Mouse (Mus musculus) forebrain, postnatal 0 days (tissue): ENCODE data around the gene Ctla2a. TPM values are rescaled to one million over a fixed set of nuclear protein-coding genes. Genes with fewer than 3 reads are reported as not detected.
"Not testable (repeated sequence)": the region's sequence is repeated elsewhere in the genome, so short reads cannot be mapped to it uniquely, and the experiment has no call there.

Experiments
- ATAC-seq: fragments of 200-750 bp; cut with Nextera tagmentation; 2 replicates; pipeline ENCODE4 v1.8.0; 2017; ENCODE audit warnings: mild to moderate bottlenecking, moderate library complexity
- DNase-seq: peaks from one replicate; pipeline ENCODE4 v3.0.0-alpha.2; 2015
- H3K27ac ChIP-seq: fragments of 300-500 bp; sonication (generic); 2 replicates; pipeline ENCODE4 v1.5.1; 2014; ENCODE audit warnings: low read depth, mild to moderate bottlenecking, antibody characterized with exemption, low read length, moderate library complexity, mixed read lengths
- H3K27me3 ChIP-seq: fragments of 300-500 bp; sonication (generic); 2 replicates; pipeline ENCODE4 v1.6.1; 2014; ENCODE audit warnings: mild to moderate bottlenecking, low read length, mixed read lengths; ENCODE audit not compliant: insufficient read depth
- H3K36me3 ChIP-seq: fragments of 300-500 bp; sonication (generic); 2 replicates; pipeline ENCODE4 v1.6.1; 2014; ENCODE audit warnings: mild to moderate bottlenecking, moderate library complexity; ENCODE audit not compliant: insufficient read depth
- H3K4me1 ChIP-seq: fragments of 300-500 bp; sonication (generic); 2 replicates; pipeline ENCODE4 v1.6.1; 2014; ENCODE audit warnings: antibody characterized with exemption; ENCODE audit not compliant: insufficient read depth
- H3K4me2 ChIP-seq: fragments of 300-500 bp; sonication (generic); 2 replicates; pipeline ENCODE4 v1.6.1; 2014; ENCODE audit warnings: low read depth, mild to moderate bottlenecking, moderate library complexity
- H3K4me3 ChIP-seq: fragments of 300-500 bp; sonication (generic); 2 replicates; pipeline ENCODE4 v1.5.1; 2014; ENCODE audit warnings: low read depth, low read length, mixed read lengths
- H3K9ac ChIP-seq: fragments of 300-500 bp; sonication (generic); 2 replicates; pipeline ENCODE4 v1.6.1; 2014; ENCODE audit warnings: mild to moderate bottlenecking
- H3K9me3 ChIP-seq: fragments of 300-500 bp; sonication (generic); 2 replicates; pipeline ENCODE4 v1.6.1; 2016; ENCODE audit warnings: low read length
- CTCF ChIP-seq: sonication (generic); IDR thresholded peaks from 2 replicates; pipeline ENCODE4 v1.5.1; 2016; ENCODE audit warnings: antibody characterized with exemption, control low read depth, low read depth
- WGBS: fragments of 180-500 bp; shearing (Covaris S2); extraction: QIAGEN DNeasy Blood & Tissue Kit; methylation state at CpG from one replicate; pipeline ENCODE4 v1.1.7; 2014; 5-methylcytosine and 5-hydroxymethylcytosine counted together
- polyA plus RNA-seq: library from polyadenylated mRNA; unstranded; fragments of >200 nt; fragmentation: Nextera tagmentation; extraction: Ambion mirVana; gene quantifications from 2 replicates; pipeline ENCODE4 v1.2.1, GENCODE M21; 2015
- total RNA-seq: library from RNA; depleted of rRNA; stranded (reverse); fragments of >200 nt; gene quantifications from 2 replicates; pipeline ENCODE4 v1.2.3, GENCODE M21; 2014; rRNA removed

The Ctla2a gene
- total and polyA plus RNA-seq, 2 experiments from 2014 or later, result 11.7 to 32.7 TPM

GRCm38 (mm10) chr13:60897328-60897727 is 39.1 kb downstream of the Ctla2a start, which contains the start of gene Ctla2b:
TSS of gene Ctla2b (minus strand) at chr13:60897447.
- ATAC-seq, result no peak
- Histone ChIP-seq H3K36me3 (no peaks in the 10 kb centered on the region), H3K4me3 (no peak within 1 kb of the TSS), H3K9ac (no peak within 1 kb of the TSS), H3K27me3 (no peaks in the 10 kb centered on the region), H3K4me1 (no peaks in the 10 kb centered on the region), H3K9me3 (0 out of 2 replicates have a peak, but pooled peaks cover 3% of the 10 kb centered on the region), H3K27ac (no peak within 1 kb of the TSS), H3K4me2 (no peak within 1 kb of the TSS)
- DNase-seq, result no peak
- WGBS, result 83% methylated on average over 3 of the region's 3 CpGs
- TF ChIP-seq CTCF, result no peak

DNA sequence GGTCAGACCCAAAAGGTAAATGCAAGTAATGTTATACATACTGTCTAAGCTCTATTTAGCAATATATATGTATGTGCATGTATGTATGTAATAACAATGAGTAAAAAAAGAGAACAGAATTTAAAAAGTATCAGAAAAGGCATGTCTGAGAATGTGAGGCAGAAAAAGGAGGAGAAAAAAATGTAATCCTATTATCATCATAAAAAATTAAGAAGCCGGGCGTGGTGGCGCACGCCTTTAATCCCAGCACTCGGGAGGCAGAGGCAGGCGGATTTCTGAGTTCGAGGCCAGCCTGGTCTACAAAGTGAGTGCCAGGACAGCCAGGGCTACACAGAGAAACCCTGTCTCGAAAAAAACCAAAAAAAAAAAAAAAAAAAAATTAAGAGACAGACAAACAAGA is 39.6 kb downstream of the Ctla2a start, which contains the start of gene Gm49392:
TSS of gene Gm49392 (minus strand) at position 101 of the 400 bp plus-strand sequence.
- WGBS, result 84% methylated on average over 8 of the region's 8 CpGs
- H3K4me1 ChIP-seq, H3K27ac ChIP-seq, H3K27me3 ChIP-seq, H3K4me3 ChIP-seq, H3K4me2 ChIP-seq, H3K9me3 ChIP-seq, DNase-seq, H3K9ac ChIP-seq, ATAC-seq, H3K36me3 ChIP-seq: not testable (repeated sequence)

GRCm38 (mm10) chr13:60895406-60896160 is 40.8 kb downstream of the Ctla2a start:
- H3K4me3 ChIP-seq, result no peak overlapping the region
- no peak overlapping the region for H3K4me2 ChIP-seq
- ATAC-seq (no peak), DNase-seq (no peak)
- no peaks in the 10 kb centered on the region for H3K27me3 ChIP-seq
- 0 out of 2 replicates have a peak, but pooled peaks cover 3% of the 10 kb centered on the region for H3K9me3 ChIP-seq
- no peaks in the 10 kb centered on the region for H3K36me3 ChIP-seq
- H3K9ac ChIP-seq, result no peak overlapping the region
- H3K27ac ChIP-seq, result no peak overlapping the region
- TF ChIP-seq CTCF, result no peak
- no peaks in the 10 kb centered on the region for H3K4me1 ChIP-seq

GRCm38 (mm10) chr13:60892301-60892700 is 44.1 kb downstream of the Ctla2a start:
- H3K9me3 ChIP-seq, result 0 out of 2 replicates have a peak, but pooled peaks cover 5% of the 10 kb centered on the region
- no peaks in the 10 kb centered on the region for H3K36me3 ChIP-seq
- no peak overlapping the region for H3K4me3 ChIP-seq
- no peak overlapping the region for H3K9ac ChIP-seq
- H3K27ac ChIP-seq, result no peak overlapping the region
- 96% methylated on average over 1 of the region's 1 CpGs for WGBS
- TF ChIP-seq CTCF, result no peak
- H3K4me2 ChIP-seq, result no peak overlapping the region
- no peak for ATAC-seq
- no peaks in the 10 kb centered on the region for H3K4me1 ChIP-seq
- no peaks in the 10 kb centered on the region for H3K27me3 ChIP-seq
- DNase-seq, result no peak

Other genes with a start within 250 kb of the Ctla2a start
- not detected in 2 replicates for gene BC051665, start 150.3 kb downstream of the Ctla2a start, total RNA-seq
- gene BC051665, start 150.3 kb downstream of the Ctla2a start, polyA plus RNA-seq, result not detected in 2 replicates
- gene Ctsll3, start 133.8 kb downstream of the Ctla2a start, total RNA-seq, result not detected in 2 replicates
- not detected in 2 replicates for gene Ctsll3, start 133.8 kb downstream of the Ctla2a start, polyA plus RNA-seq
- 0.15 TPM in 1 of 2 replicates, not detected in the other for gene 4930486L24Rik, start 72.2 kb downstream of the Ctla2a start, total RNA-seq
- gene 4930486L24Rik, start 72.2 kb downstream of the Ctla2a start, polyA plus RNA-seq, result not detected in 2 replicates
- gene Gm49392, start 39.7 kb downstream of the Ctla2a start, total RNA-seq, result not detected in 2 replicates
- not detected in 2 replicates for gene Gm49392, start 39.7 kb downstream of the Ctla2a start, polyA plus RNA-seq
- gene Ctla2b, start 39.2 kb downstream of the Ctla2a start, total RNA-seq, result 2.2 and 3.4 TPM in 2 replicates
- gene Ctla2b, start 39.2 kb downstream of the Ctla2a start, polyA plus RNA-seq, result 0.87 and 2.7 TPM in 2 replicates
- gene Tpbpb, start 31.7 kb downstream of the Ctla2a start, total RNA-seq, result not detected in 2 replicates
- gene Tpbpb, start 31.7 kb downstream of the Ctla2a start, polyA plus RNA-seq, result not detected in 2 replicates
- gene Gm49393, start 1.0 kb downstream of the Ctla2a start, total RNA-seq, result not detected in 2 replicates
- gene Gm49393, start 1.0 kb downstream of the Ctla2a start, polyA plus RNA-seq, result not detected in 2 replicates
- 6.5 and 6.8 TPM in 2 replicates for gene Gm49391, start 54 bp downstream of the Ctla2a start, total RNA-seq
- gene Gm49391, start 54 bp downstream of the Ctla2a start, polyA plus RNA-seq, result 0.69 and 1.2 TPM in 2 replicates
- gene Tpbpa, start 5.4 kb upstream of the Ctla2a start, total RNA-seq, result not detected in 2 replicates
- gene Tpbpa, start 5.4 kb upstream of the Ctla2a start, polyA plus RNA-seq, result not detected in 2 replicates
- gene Ctsj, start 69.3 kb upstream of the Ctla2a start, total RNA-seq, result not detected in 2 replicates
- not detected in 2 replicates for gene Ctsj, start 69.3 kb upstream of the Ctla2a start, polyA plus RNA-seq
- gene Ctsq, start 104.0 kb upstream of the Ctla2a start, total RNA-seq, result not detected in 2 replicates
- gene Ctsq, start 104.0 kb upstream of the Ctla2a start, polyA plus RNA-seq, result not detected in 2 replicates
- gene Ctsr, start 227.6 kb upstream of the Ctla2a start, total RNA-seq, result not detected in 2 replicates
- gene Ctsr, start 227.6 kb upstream of the Ctla2a start, polyA plus RNA-seq, result not detected in 2 replicates